Mouse (Mus musculus) cerebellum, adult 2 months (tissue): ENCODE measurements around the gene Crybg2.

Source experiments
- CTCF ChIP-seq: fragments of 200-500 bp; IDR thresholded peaks from 2 replicates; pipeline ENCODE4 v1.5.1; 2011; ENCODE audit warnings: low read depth, mild to moderate bottlenecking, control low read depth, low read length, moderate library complexity, borderline replicate concordance; ENCODE audit not compliant: insufficient read depth
- POLR2A ChIP-seq: fragments of 200-500 bp; IDR thresholded peaks from 2 replicates; pipeline ENCODE4 v1.6.1; 2011; ENCODE audit warnings: low read length, control low read depth, borderline replicate concordance; ENCODE audit not compliant: insufficient read depth

- TF ChIP-seq CTCF = no peak
- TF ChIP-seq POLR2A = no peak
Observed at GRCm38 (mm10) chr4:134128983-134129362, 68.4 kb downstream of the Crybg2 start.
